Mouse (Mus musculus): Measurements from ENCODE around the gene Il17c.

Il17c gene

DNA sequence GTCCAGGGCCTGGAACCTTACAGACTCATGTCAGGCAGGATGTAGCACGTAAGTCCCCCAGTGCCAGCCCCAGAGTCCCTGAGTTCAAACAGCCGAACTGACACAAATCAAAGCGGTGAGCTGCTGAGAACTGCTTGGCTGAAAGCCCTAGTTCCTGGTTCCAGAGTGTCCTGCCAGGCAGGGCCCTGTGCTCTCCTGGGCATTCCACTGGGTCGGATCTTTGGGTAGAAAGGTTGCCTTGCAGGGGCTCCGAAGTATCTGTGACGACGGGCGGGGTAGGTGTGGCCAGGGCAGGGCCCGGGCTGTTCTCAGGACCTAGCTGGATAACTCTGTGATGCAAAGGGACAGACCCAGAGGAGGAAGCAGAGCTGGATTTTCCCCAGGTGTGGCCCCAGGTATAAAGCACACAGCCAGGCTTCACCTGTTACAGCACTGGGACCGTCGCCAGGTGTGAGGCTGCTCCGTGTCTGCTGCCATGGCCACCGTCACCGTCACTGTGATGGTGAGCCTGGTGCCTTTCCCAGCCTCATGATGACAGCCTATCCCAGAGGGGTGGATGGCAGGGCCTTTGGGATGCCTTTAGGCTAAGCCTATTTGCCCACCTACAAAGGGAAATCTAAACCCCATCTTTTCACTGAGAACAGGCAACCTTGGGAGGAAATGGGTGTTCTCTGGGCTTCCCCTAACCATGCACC lies at the start of gene Il17c:
TSS of gene Il17c (plus strand) at position 645 of the 695 bp plus-strand sequence.
- in situ Hi-C loops (cut with MboI, MseI), result no loop called here

DNA sequence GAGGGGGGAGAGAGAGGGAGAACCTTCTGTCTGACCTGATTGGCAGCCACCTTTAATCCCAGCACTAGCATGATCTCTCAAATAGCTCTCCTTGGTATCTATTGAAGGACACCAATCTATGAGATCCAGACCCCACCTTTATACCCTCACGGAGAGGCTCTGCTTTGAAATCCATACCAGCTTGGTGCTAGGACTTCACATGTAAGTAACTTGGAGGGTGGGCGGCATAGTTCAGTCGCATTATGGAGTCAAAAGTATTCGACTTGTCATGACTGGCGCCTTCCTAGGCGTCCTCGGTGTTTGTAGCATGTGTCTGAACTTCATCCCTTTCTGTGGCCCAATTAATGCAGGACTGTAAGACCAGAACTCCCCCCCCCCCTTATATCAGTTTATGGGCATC lies 46.5 kb upstream of the Il17c start:
- in situ Hi-C loops (cut with MboI, MseI), result loop anchor here (5.0 to 10.0 kb wide), 2 partner anchors 97 to 421 kb away; no protein-coding TSS in a partner anchor

DNA sequence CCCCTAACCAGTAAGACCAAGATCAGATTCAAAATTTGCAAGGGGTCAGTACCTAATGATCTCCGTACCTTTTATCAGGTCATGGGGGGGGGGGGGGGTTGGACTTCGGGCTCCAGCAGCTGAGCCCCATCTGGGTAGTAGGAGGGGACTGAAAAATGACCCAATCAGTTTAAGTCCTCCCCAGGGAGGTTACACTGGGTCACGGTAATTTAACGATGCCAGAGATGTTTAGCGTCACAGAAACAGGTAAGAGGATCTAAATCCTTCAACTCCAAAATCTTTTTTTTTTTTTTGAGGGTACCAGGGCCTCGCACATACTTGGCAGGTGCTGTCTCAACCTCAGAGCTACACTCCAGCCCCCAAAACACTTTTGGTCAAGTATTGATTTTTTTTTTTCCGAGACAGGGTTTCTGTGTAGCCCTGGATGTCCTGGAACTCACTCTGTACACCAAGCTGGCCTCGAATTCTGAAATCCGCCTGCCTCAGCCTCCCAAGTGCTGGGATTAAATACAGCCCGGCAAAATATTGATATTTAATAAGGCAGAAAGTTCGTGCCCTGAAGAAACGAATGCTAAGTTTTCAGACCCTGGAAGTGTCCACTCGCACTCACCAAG lies 46.0 kb upstream of the Il17c start:
- in situ Hi-C loops (cut with MboI, MseI), result loop anchor here (5.0 to 10.0 kb wide), 2 partner anchors 96 to 421 kb away; no protein-coding TSS in a partner anchor

DNA sequence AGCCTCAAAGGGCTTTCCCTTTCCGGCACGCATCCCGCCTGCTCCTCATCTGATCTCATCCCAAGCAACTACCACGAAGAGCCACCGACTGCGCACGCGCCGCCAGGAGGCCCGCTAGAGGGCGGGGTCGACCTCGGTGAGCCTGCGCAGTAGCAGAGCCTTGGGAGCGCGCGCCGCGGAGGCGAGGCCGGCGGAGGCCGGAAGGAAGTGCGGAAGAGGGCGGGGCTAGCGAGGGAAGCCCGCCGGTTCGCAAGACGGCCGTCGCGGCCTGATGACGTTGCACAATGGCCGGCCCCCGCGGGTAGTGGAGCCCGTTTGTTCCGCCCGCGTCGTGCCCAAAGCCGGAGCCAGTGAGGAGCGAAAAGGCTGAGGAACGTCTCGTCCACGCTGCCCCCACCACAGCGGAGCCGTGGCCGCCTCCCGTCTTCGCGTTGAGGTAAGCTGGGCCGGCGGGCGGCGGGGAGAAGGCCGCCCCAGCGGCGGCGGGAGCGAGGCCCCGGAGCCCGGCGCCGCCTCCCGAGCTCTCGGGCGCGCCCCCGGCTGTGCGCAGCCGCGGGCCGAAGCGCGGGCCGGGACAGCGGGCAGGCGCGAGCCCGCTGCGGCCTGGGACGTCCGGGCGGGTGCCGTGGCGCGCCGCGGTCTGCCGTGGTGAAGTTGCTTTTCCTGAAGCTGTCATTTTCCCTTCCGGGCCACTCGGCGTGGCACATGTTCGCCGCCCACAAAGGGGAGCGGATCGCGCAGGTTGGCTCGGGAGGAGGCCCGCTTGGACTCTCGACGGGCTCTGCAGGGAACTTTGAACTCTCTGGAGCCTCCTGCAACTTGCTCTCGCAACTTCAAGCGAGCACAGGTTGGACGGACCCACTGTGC lies 45.2 kb upstream of the Il17c start, which contains the start of gene Zc3h18:
TSS of gene Zc3h18 (plus strand) at position 245 of the 867 bp plus-strand sequence.
- in situ Hi-C loops (cut with MboI, MseI), result loop anchor here (5.0 to 10.0 kb wide), 2 partner anchors 96 to 422 kb away; no protein-coding TSS in a partner anchor

DNA sequence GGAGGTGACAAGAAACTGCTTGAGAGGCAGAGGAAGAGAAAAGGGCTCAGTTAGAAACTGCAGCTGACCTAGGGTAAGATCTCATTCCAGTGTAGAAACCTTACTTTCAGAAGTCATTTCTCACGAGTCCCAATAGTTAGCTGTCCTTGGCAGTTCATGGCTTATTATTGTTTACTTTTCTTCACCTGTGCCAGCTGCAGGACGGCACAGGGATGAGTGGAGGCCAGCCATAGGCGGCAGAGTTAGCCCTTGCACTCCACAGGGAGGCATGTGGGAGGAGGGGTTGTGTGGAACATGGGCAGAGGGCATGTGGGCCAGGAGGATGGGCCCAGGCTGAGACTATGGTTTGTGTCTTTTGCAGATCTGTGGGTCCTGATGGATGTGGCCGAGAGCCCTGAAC lies 38.8 kb upstream of the Il17c start:
- in situ Hi-C loops (cut with MboI, MseI), result no loop called here

DNA sequence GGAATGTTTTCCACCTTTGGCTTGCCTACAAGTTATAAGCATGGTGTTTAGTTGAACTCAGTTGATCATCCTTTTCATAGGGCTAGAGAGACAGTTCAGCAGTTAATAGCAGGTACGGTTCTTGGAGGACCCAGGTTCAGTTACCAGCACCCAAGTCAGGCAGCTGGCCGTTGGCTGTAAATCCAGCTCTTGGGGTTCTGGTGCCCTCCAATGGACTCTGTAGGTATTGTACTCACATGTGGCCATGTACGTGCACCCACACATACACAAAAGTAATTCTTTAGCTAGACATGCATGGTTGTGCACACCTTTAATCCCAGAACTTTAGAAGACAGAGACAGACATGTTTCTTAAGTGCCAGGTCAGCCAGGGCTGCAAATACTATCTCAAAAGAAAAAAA lies 32.5 kb upstream of the Il17c start:
- in situ Hi-C loops (cut with MboI, MseI), result no loop called here

DNA sequence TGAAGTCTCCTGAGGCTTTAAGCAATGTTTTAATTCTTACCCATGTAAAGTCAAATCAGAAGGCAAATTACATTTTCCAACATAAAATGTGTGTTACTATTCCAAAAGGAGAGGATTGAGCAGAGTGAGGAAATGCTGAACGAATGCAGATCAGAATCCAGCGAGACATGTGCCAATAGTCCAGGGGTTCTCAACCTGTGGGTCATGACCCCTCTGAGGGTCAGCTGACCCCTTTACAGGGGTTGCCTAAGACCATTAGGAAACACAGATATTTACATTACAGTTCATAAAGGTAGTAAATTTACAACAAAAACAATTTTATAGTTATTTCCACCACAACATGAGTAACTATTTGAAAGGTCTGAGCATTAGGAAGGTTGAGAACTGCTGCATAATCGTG lies 31.1 kb upstream of the Il17c start:
- in situ Hi-C loops (cut with MboI, MseI), result no loop called here

DNA sequence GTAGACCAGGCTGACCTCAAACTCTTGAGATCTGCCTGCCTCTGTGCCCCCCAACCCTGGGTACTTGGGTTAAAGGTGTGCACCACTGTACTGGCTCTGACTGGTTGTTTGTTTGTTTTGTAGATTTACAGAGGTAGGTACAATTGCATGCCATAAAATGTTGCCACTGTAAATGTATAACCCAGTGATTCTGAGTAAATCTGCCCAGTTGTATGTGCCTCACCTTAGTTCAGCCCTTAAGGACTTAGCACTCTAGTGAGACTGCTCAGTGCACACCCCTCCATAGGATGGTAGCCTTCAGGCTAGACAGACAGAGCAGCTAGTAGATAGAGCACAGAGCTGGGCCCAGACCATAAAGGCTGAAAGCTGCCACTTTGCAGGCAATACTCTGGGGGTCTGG lies 28.1 kb upstream of the Il17c start:
- in situ Hi-C loops (cut with MboI, MseI), result no loop called here

DNA sequence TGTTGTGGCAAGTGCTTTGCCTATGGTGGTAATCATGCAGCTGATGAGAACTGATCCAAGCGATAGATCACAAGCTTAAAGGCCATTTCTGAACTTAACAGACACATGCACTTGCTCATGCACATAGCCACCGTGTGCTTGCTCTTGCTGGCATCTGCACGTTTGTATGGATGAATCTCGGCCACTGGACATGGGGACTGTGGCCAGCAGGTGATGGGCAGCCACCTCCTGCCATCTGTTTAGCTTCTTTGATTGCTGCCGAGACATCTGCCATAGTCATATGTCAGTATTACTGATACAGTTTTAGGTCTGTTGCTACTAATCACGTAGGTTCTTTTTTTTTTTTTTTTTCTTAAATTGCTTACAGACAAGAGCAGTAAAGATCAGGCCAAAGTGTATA lies 26.5 kb upstream of the Il17c start:
- in situ Hi-C loops (cut with MboI, MseI), result no loop called here

DNA sequence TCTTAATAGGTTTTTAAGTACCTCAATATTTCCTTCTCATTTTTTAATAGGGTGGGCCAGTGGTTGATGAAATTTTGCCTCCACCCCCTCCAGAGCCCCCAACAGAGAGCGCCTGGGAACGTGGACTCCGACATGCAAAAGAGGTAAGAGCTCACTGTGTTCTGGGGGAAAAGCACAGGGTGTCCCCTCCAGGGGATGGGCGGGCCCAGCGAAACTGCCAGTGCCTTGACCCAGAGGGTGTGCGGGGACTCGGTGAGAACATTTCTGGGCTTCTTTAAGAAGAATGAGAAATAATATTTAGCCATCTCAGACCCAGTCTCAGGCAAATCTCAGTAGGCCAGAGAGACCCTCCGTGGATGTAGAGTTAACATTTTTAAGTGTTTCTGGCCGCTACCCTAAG lies 23.6 kb upstream of the Il17c start:
- in situ Hi-C loops (cut with MboI, MseI), result no loop called here

DNA sequence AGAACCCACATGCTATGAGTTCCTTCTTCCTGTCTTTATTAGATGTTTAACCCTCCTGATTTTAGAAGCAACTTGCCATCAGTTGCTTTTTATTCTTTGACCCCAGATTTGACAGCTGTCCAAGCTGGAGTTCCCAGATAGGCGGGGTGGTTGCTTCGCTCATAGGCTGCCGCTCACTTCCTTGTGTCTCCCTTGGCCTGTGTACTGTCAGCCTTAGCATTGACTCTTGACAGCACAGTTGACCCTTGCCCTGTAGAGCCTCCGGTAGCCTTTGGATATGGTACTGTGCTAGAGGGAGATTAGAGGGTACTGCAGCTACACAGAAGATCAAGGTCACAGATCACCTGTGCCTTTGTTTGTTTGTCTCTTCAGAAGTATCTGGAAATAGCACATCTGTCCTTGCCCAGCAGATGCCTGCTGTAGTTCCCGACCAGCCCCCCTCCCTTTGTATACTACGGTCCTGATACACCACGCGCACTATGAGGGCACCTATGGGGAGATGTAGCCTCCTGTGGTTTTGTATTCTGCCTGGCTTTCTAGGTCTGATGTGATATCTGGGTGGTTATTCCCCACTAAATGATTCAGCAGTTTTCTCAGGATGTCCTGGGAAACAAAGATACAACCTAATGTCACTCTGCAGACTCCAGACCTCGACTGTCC lies 16.5 kb upstream of the Il17c start:
- in situ Hi-C loops (cut with MboI, MseI), result no loop called here

DNA sequence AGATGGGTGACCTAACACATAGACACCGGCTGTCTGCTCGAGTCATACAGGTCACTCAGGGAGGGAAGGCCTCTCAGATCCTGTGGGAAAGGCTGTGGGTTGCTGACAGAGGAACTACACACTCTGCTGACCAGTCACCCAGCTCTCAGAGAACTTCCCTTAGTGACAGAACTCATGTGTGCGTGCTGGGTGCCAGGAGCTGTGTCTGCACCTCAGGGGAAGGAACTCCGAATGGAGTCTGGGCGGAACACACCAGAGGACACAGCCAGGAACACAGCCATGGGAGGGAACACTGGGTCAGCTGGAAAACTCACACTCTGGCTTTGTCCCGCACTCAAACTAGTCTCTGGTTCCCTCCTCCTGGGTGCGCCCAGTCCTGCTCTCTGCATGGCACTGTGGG lies 14.1 kb upstream of the Il17c start:
- in situ Hi-C loops (cut with MboI, MseI), result no loop called here

DNA sequence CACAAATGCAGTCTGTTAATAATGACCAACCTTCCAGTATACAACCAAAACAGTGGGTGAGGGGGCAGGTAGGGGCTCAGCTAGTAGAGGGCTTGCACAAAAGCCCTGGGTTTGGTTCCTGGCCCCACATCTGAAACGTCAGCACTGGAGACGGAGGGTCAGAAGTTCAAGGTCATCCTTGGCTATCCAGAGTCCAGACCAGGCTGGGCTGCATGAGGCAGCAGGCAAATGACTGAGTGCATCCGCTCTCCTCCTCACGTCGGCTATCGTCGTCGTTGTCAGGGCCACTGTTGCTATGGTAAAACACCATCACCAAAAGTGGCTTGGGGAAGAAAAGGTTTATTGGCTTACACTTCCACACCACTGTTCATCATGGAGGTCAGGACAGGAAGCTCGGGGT lies 7.5 kb upstream of the Il17c start:
- in situ Hi-C loops (cut with MboI, MseI), result no loop called here

DNA sequence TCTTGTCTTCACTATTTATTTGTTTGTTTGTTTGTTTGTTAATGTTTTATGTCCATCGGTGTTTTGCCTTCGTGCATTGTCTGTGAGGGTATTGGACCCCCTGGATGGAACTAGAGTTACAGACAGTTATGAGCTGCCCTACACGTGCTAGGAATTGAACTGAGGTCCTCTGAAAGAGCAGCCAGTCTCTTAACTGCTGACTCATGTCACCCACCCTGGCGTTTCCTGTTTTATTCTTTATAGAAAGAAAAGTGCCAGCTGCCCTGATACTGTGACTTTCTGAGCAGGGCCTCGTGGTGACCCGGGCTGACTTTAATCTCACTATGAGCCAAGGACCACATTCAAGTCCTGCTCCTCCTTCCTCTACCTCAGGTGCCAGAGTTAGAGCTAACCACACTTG lies 6.3 kb upstream of the Il17c start:
- in situ Hi-C loops (cut with MboI, MseI), result no loop called here

DNA sequence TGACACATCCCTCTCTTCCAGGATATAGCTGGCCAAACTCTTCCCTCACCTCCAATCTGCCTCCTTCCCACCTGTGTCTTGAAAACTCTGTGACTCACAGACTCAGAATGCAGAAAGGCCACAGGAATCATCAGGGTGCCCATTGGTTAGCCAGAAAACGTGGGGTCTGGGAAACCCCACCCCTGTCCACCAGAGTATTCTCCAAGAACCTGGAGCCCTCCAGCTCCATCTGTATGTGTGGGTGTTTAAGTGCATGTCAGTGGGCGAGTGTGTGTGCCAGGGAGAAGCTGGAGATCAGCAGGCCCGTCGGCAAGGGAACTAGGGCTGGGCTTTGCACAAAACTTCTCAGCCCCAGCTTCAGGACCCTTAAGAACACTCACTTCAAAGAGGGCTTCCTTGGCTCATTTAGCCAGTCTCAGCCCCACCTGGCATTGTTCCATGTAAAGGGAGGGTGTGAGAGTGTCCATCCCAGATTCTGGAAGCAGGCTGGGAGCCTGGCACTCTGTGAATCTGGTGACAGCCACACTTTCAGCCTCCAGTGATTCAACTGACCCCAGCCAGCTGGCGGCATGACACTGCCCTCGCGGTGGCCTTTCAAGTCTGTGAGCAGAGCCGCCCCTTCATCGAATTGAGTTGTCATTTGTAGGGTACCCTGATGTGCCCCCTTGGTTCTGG lies 1.8 kb upstream of the Il17c start:
- in situ Hi-C loops (cut with MboI, MseI), result no loop called here

DNA sequence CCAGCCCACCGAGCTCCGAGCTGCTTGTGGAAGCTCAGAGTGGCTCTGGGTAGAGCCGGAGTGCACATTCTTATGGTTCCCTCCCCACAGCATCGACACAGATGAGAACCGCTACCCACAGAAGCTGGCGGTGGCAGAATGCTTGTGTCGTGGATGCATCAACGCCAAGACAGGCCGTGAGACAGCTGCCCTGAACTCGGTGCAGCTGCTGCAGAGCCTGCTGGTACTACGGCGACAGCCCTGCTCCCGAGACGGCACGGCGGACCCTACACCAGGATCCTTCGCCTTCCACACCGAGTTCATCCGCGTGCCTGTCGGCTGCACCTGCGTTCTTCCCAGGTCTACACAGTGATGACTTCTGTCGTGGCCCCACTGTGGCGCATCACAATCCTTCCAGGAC lies 1.4 kb downstream of the Il17c start:
- in situ Hi-C loops (cut with MboI, MseI), result no loop called here

DNA sequence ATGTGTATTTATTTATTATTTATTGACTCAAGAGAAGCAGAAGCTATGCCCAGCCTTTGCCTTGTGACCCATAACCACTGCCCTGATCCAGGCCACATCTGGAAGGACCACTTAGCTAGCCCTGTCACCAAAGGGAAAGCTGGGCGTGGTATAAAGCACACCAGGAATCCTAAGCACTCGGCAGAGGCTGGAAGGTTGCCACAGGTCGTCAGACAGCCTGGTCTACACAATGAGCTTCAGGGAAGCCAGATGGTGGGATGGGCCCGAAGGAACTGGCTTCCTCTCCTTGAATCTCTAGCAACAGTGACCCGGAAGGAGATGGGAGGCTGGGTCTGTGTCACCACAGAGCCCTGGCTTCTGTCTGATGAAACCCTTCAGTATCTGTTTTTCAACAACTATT lies 1.8 kb downstream of the Il17c start:
- in situ Hi-C loops (cut with MboI, MseI), result no loop called here

DNA sequence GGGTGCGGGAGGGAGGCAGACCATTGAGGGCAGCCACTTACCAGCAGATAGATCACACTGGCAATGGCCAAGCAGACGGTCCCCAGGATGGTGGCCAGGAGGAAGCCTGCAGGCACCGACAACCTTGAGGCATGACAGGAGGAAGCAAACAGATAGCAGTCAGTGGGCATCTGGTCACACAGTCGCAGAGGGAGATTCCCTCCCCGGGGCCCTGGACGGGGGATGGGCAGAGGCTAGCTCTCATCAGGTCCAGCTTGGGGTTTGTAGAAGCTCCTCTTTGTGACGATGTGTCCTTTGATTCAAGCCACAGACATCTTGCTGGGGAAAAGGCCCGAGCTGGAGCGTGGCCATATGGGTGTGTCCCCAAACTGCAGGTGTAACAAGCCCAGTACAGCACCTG lies 4.3 kb downstream of the Il17c start:
- in situ Hi-C loops (cut with MboI, MseI), result no loop called here

DNA sequence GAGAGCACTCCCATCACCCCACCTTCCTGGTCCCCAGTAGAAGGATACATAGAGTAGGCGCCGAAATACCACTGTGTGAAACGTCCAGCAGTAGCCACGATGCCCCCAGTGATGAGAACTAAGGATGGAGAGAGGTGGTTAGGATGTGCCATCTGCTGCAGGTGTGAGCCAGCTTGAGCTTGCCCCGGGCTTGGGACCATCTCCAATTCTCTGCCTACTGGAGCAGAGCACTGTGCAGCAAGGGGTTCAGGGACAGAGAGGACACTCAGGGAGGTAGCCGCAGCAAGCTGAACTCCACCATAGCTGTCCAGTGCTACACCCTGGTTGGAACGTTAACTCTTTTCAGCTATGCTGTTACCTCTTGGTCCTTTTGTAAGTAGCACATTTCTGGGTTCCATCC lies 5.8 kb downstream of the Il17c start:
- in situ Hi-C loops (cut with MboI, MseI), result no loop called here

DNA sequence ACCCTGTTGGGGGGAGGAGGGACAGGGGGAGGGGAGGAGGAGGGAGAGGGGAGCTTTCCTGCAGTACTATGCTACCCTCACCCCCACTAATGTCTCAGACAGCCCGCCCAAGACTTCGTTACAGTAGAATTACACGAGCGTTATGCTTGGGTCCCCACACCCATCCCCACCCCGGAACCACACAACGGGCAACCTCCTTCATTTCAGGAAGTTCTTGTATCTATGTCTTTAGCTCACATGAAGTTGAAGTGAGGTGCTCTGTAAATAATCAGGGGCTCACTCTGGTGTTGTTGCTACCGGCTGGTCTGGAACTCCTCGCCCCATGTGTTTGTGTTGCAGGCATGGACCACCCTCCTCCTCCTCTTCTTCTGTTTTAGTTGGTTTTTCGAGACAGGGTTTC lies 6.3 kb downstream of the Il17c start:
- in situ Hi-C loops (cut with MboI, MseI), result no loop called here

DNA sequence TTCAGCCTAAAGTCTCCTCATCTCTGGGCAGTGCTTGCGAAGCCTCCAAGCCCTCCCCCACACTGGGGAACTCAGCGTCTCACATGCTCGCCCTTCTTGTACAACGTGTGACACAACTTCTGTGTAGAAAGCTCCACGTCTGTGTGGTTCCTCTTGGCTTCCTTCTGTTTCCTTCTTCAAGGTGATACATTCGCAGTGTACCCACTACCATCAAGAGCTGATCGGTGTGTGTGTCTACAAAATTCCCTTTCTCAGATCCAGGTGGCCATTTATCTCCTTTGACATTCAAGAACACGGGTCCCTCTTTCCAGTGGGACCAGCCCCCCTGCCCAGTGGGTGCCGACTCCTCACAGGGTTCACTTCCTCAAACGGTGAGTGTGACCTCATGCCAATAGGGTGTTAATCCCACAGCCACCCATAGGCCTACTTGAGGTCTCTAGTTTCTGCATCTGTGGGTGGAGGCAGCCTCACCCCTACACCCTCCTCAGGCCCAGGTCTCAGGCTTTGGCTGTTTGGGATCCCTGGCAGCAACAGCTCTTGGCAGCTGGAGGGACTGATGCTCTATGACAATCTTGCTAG lies 8.3 kb downstream of the Il17c start:
- in situ Hi-C loops (cut with MboI, MseI), result loop anchor here (5.0 kb wide), 2 partner anchors 42 to 148 kb away; partner anchors contain the start of gene Zfpm1
